Mouse (Mus musculus) testis, adult 2 months (tissue): ENCODE results near the gene Gchfr.

Experiments used
- CTCF ChIP-seq: fragments of 200-500 bp; IDR thresholded peaks from 2 replicates; pipeline ENCODE4 v1.5.1; 2012; ENCODE audit warnings: low read depth, mild to moderate bottlenecking, inconsistent platforms, low read length, moderate library complexity; ENCODE audit not compliant: control insufficient read depth, insufficient read depth, insufficient replicate concordance
- POLR2A ChIP-seq: fragments of 200-500 bp; IDR thresholded peaks from 2 replicates; pipeline ENCODE4 v1.6.1; 2012; ENCODE audit warnings: low read depth, mild to moderate bottlenecking, inconsistent platforms, low read length, moderate library complexity; ENCODE audit not compliant: control insufficient read depth

DNA sequence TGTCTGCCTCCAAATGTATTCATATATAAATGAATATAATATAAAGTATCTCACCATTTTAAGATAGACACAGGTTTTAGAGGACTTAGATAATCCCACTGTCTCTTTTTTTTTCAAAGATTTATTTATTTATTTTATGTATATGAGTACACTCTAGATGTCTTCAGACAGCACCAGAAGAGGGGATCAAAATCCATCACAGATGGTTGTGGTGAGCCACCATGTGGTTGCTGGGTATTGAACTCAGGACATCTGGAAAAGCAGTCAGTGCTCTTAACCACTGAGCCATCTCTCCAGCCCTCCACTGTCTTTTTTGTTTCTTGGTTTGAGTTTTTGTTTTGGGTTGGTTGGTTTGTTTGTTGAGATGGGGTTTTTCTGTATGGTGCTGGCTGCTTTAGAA lies 9.7 kb upstream of the Gchfr start:
- no peak for TF ChIP-seq CTCF
- TF ChIP-seq POLR2A, result no peak
